Mouse (Mus musculus): ENCODE results near the gene Col9a2. TPM values are rescaled to one million over a fixed set of nuclear protein-coding genes. Genes with fewer than 3 reads are reported as not detected.

Gene Col9a2
- polyA plus RNA-seq, 1 experiment from 2014 or later: 0.67 TPM

DNA sequence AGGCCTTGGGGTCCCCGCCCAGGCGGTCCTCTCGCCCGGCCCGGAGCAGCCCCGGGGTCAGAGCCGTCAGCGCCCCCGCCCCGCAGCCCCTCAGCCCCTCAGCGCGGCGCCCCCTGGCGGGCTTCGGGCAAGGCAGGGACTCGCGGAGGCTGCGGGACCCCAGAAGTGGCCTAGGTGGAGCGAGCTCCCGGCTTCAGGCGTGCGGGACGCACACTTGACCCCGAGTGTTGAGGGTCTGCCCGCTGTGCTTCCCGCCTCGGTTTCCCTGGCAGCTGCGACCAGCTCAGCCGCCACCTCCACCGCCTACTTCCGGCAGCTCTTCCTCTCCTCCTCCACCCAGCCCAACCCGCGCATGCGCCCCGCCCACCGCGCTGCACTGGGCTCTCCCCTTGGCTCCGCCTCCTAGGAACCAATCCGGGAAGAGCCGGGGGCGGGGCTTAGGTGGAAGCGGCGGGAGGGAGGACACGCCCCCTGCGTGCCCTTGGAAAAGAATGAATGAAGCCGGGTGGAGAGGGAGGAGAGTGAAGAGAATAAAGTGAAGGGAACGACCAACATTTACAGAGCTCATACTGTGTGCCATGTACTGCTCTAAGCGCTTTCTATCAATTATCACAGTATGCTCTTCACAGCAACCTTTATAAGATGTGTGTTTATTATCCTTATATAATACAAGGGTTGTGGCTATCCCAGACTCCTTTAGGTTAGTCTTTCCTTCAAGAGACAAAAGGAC lies 22.1 kb upstream of the Col9a2 start, which contains the start of gene Smap2:
Gene Smap2, minus strand, starts transcription at position 320 of the 730 bp plus-strand sequence.
- Histone ChIP-seq H3K4me2 (ENCODE audit: low read depth, low read length) (peak within 1 kb of the TSS; percentile 82), H3K27ac (ENCODE audit: low read length) (peak within 1 kb of the TSS; percentile 92), H3K36me3 (ENCODE audit: control insufficient read depth, insufficient read depth) (no peaks in the 10 kb centered on the region), H3K4me3 (ENCODE audit: low read depth, low read length) (peak within 1 kb of the TSS; percentile 99), H3K9ac (ENCODE audit: low read depth, low read length) (peak within 1 kb of the TSS; percentile 97), H3K9me3 (replicated peaks; ENCODE audit: control insufficient read depth, low read length) (no peaks in the 10 kb centered on the region), H3K4me1 (ENCODE audit: control insufficient read depth, low read depth, low read length) (peaks cover 43% of the 10 kb centered on the region), H3K27me3 (ENCODE audit: control insufficient read depth, insufficient read depth, low read depth, low read length) (no peaks in the 10 kb centered on the region)
- under 1% methylated on average over 46 of the region's 48 CpGs for WGBS (ENCODE audit: insufficient replicate concordance)
- ATAC-seq (ENCODE audit: low read depth): peak; percentile 93

DNA sequence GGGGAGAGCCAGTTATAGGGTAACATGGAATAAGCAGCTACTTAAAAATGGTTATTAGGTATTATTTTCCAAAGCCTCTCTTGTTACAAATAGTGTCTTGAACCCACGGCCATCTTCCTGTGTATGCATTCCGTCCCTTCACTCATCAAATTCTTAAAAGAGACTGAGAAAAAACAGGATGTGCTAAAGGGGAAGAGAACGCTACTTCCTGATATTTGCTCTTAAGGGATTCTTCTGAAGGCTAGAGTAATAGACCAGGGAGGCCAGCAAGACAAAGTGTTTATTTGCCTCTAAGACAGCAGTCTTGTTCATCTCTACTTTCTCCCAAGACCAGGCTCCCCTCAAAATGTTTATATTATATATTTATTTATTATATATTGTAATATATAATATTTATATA lies 20.9 kb upstream of the Col9a2 start:
- Histone ChIP-seq H3K9ac (ENCODE audit: low read depth, low read length) (no peak overlapping the region), H3K4me1 (ENCODE audit: control insufficient read depth, low read depth, low read length) (peaks cover 33% of the 10 kb centered on the region), H3K4me2 (ENCODE audit: low read depth, low read length) (no peak overlapping the region), H3K9me3 (replicated peaks; ENCODE audit: control insufficient read depth, low read length) (no peaks in the 10 kb centered on the region), H3K27me3 (ENCODE audit: control insufficient read depth, insufficient read depth, low read depth, low read length) (no peaks in the 10 kb centered on the region), H3K36me3 (ENCODE audit: control insufficient read depth, insufficient read depth) (no peaks in the 10 kb centered on the region), H3K27ac (ENCODE audit: low read length) (no peak overlapping the region), H3K4me3 (ENCODE audit: low read depth, low read length) (no peak overlapping the region)
- WGBS (ENCODE audit: insufficient replicate concordance): 49% methylated on average over 3 of the region's 3 CpGs
- no peak for ATAC-seq (ENCODE audit: low read depth)

GRCm38 (mm10) chr4:121020040-121020790 lies 19.0 kb upstream of the Col9a2 start:
- no peaks in the 10 kb centered on the region for H3K36me3 ChIP-seq (ENCODE audit: control insufficient read depth, insufficient read depth)
- WGBS (ENCODE audit: insufficient replicate concordance): 61% methylated on average over 10 of the region's 10 CpGs
- peaks cover 20% of the 10 kb centered on the region for H3K4me1 ChIP-seq (ENCODE audit: control insufficient read depth, low read depth, low read length)
- H3K9ac ChIP-seq (ENCODE audit: low read depth, low read length): no peak overlapping the region
- no peaks in the 10 kb centered on the region for H3K9me3 ChIP-seq (replicated peaks; ENCODE audit: control insufficient read depth, low read length)
- H3K4me3 ChIP-seq (ENCODE audit: low read depth, low read length): no peak overlapping the region
- ATAC-seq (ENCODE audit: low read depth): no peak
- H3K27me3 ChIP-seq (ENCODE audit: control insufficient read depth, insufficient read depth, low read depth, low read length): no peaks in the 10 kb centered on the region
- no peak overlapping the region for H3K27ac ChIP-seq (ENCODE audit: low read length)
- no peak overlapping the region for H3K4me2 ChIP-seq (ENCODE audit: low read depth, low read length)

DNA sequence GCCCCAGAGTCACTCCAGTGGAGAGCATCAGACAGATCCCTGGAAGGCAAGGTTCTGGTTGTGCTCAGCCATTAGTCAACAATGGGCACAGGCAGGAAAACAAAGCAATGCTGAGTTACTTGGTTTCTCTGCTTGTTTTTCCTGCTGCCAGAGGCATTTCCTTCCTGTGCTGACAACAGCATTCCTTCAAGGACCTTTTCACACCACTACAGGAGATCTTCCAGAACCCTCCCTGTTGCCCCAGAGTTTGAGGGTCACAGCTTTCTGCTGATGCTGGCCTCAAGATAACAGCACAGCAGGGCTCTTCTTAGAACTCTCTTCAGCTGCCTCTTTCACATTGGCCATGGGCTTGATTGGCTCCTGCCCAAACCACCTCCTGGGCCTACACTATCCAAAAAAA lies 17.3 kb upstream of the Col9a2 start:
- no peak for ATAC-seq (ENCODE audit: low read depth)
- no peaks in the 10 kb centered on the region for H3K36me3 ChIP-seq (ENCODE audit: control insufficient read depth, insufficient read depth)

GRCm38 (mm10) chr4:121023464-121023863 lies 15.7 kb upstream of the Col9a2 start:
- no peak overlapping the region for H3K9ac ChIP-seq (ENCODE audit: low read depth, low read length)
- no peak overlapping the region for H3K4me3 ChIP-seq (ENCODE audit: low read depth, low read length)
- no peaks in the 10 kb centered on the region for H3K36me3 ChIP-seq (ENCODE audit: control insufficient read depth, insufficient read depth)
- H3K27ac ChIP-seq (ENCODE audit: low read length): no peak overlapping the region
- no peaks in the 10 kb centered on the region for H3K9me3 ChIP-seq (replicated peaks; ENCODE audit: control insufficient read depth, low read length)
- 64% methylated on average over 7 of the region's 7 CpGs for WGBS (ENCODE audit: insufficient replicate concordance)
- no peak overlapping the region for H3K4me2 ChIP-seq (ENCODE audit: low read depth, low read length)
- ATAC-seq (ENCODE audit: low read depth): no peak
- no peaks in the 10 kb centered on the region for H3K27me3 ChIP-seq (ENCODE audit: control insufficient read depth, insufficient read depth, low read depth, low read length)
- H3K4me1 ChIP-seq (ENCODE audit: control insufficient read depth, low read depth, low read length): peaks cover 13% of the 10 kb centered on the region; the same call in 1 of the 2 replicates

More for the DNA sequence above, 17.3 kb upstream of the Col9a2 start:
- H3K9me3 ChIP-seq (replicated peaks; ENCODE audit: control insufficient read depth, low read length): no peaks in the 10 kb centered on the region
- no peak overlapping the region for H3K4me3 ChIP-seq (ENCODE audit: low read depth, low read length)
- H3K4me2 ChIP-seq (ENCODE audit: low read depth, low read length): no peak overlapping the region
- H3K9ac ChIP-seq (ENCODE audit: low read depth, low read length): no peak overlapping the region
- H3K27ac ChIP-seq (ENCODE audit: low read length): no peak overlapping the region
- H3K4me1 ChIP-seq (ENCODE audit: control insufficient read depth, low read depth, low read length): peaks cover 17% of the 10 kb centered on the region
- no peaks in the 10 kb centered on the region for H3K27me3 ChIP-seq (ENCODE audit: control insufficient read depth, insufficient read depth, low read depth, low read length)

DNA sequence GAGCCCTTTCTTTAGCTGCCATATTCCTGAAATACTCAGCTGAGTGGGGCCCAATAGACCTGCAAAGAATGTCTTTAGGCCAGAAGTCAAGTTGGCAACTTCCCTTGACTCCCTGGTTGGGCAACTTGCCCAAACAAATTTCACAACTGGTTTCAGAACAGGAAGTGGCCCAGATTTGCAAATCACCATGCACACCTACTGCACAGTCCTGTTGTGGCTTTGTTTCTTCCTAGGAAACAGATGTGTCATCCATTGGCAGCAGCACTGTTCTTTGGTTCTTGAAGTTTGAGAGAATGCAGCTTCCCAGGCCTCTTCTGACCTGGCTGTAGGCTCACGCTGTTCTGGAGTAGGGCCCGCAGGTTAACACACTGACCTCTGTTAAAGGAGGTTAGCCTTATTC lies 15.2 kb upstream of the Col9a2 start:
- H3K36me3 ChIP-seq (ENCODE audit: control insufficient read depth, insufficient read depth): no peaks in the 10 kb centered on the region
- H3K27ac ChIP-seq (ENCODE audit: low read length): peak overlapping the region; percentile 25; the same call in 1 of the 2 replicates
- ATAC-seq (ENCODE audit: low read depth): peak; percentile 40
- no peak overlapping the region for H3K4me3 ChIP-seq (ENCODE audit: low read depth, low read length)
- H3K4me2 ChIP-seq (ENCODE audit: low read depth, low read length): no peak overlapping the region
- H3K9me3 ChIP-seq (replicated peaks; ENCODE audit: control insufficient read depth, low read length): no peaks in the 10 kb centered on the region
- H3K4me1 ChIP-seq (ENCODE audit: control insufficient read depth, low read depth, low read length): peaks cover 13% of the 10 kb centered on the region; the same call in 1 of the 2 replicates
- H3K27me3 ChIP-seq (ENCODE audit: control insufficient read depth, insufficient read depth, low read depth, low read length): no peaks in the 10 kb centered on the region
- no peak overlapping the region for H3K9ac ChIP-seq (ENCODE audit: low read depth, low read length)
- 48% methylated on average over 2 of the region's 2 CpGs for WGBS (ENCODE audit: insufficient replicate concordance)

DNA sequence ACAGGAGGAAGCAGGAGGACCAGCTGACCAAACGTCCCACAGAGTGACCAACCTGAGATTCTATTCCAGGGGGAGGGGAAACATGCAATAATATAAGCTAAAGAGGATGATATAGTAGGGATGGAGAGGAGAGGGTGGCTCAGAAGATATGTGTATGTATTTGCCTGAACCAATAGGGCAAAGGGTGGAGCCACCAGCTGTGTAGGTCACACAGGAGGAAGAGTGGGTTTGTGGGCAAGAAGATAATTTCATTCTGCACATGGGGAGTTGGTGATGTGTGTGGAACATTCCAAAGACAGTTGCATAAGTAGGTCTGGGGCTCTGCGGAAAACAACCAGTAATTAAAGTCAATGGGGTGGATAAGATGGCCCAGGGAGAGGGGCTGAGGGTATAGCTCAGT lies 13.5 kb upstream of the Col9a2 start:
- ATAC-seq (ENCODE audit: low read depth): peak; percentile 54
- no peak overlapping the region for H3K4me2 ChIP-seq (ENCODE audit: low read depth, low read length)
- H3K27me3 ChIP-seq (ENCODE audit: control insufficient read depth, insufficient read depth, low read depth, low read length): no peaks in the 10 kb centered on the region
- no peaks in the 10 kb centered on the region for H3K9me3 ChIP-seq (replicated peaks; ENCODE audit: control insufficient read depth, low read length)
- no peak overlapping the region for H3K4me3 ChIP-seq (ENCODE audit: low read depth, low read length)
- peaks cover 12% of the 10 kb centered on the region; the same call in 1 of the 2 replicates for H3K4me1 ChIP-seq (ENCODE audit: control insufficient read depth, low read depth, low read length)
- no peak overlapping the region for H3K9ac ChIP-seq (ENCODE audit: low read depth, low read length)
- H3K36me3 ChIP-seq (ENCODE audit: control insufficient read depth, insufficient read depth): no peaks in the 10 kb centered on the region
- H3K27ac ChIP-seq (ENCODE audit: low read length): no peak overlapping the region
- WGBS (ENCODE audit: insufficient replicate concordance): 31% methylated on average over 2 of the region's 2 CpGs

GRCm38 (mm10) chr4:121028146-121028545 lies 11.0 kb upstream of the Col9a2 start:
- Histone ChIP-seq H3K9ac (ENCODE audit: low read depth, low read length) (no peak overlapping the region), H3K27ac (ENCODE audit: low read length) (no peak overlapping the region), H3K4me3 (ENCODE audit: low read depth, low read length) (no peak overlapping the region), H3K4me1 (ENCODE audit: control insufficient read depth, low read depth, low read length) (peaks cover 8% of the 10 kb centered on the region; the same call in 1 of the 2 replicates), H3K27me3 (ENCODE audit: control insufficient read depth, insufficient read depth, low read depth, low read length) (no peaks in the 10 kb centered on the region), H3K36me3 (ENCODE audit: control insufficient read depth, insufficient read depth) (no peaks in the 10 kb centered on the region), H3K9me3 (replicated peaks; ENCODE audit: control insufficient read depth, low read length) (no peaks in the 10 kb centered on the region), H3K4me2 (ENCODE audit: low read depth, low read length) (no peak overlapping the region)
- no peak for ATAC-seq (ENCODE audit: low read depth)
- WGBS (ENCODE audit: insufficient replicate concordance): 30% methylated on average over 1 of the region's 1 CpGs

All from liver, embryonic 16.5 days (tissue).